Mouse (Mus musculus): Measurements from ENCODE around the gene Palb2.
A peak's percentile ranks its signal among the peaks of the same experiment; 100 is the strongest.

The Palb2 gene

DNA sequence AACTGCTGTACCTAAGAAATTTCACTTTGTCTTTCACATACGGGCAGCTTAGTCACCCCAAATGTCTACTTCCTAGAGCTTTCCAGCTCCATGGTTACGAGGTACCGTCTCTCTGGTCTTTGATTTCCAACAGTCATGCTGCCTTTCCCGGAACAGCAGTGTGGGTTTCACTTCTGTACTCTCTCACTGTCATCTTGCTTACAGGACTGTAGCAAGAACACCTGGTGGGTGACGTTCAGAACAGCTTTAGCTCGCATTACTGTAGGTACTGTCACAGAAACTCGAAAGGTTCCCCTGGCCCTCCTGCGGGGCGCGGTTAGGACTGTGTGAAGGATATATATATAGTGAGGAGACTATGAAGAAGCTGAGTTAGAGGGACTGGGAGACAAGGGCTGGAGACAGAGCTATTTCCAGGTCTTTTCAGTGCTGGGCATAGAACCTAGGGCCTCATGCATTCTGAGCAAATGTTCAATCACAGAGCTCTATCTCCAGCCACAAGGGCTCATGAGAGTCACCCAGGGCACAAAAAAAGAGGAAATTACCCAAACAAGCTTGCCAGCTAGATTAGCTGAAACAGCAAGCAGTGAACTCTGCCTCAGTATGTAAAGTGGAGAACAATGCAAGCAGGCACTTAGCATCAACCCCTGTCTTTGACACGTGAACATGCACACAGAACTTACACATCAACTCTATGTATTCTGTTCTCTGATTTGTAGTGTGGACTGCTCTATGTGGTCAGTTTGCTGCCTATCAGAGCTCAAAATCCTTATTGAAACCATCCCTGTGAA is 45.4 kb downstream of the Palb2 start:
- TF ChIP-seq POU5F1 (IDR thresholded peaks at IDR 0.05; ENCODE audit: borderline replicate concordance, low read length) (no peak), CTCF (conservative IDR thresholded peaks at IDR 0.05; ENCODE audit: low read length) (no peak), NANOG (IDR thresholded peaks at IDR 0.05; ENCODE audit: borderline replicate concordance, low read length) (no peak)
- 0 out of 2 replicates have a peak, but pooled peaks cover 13% of the 10 kb centered on the region for H3K4me1 ChIP-seq (replicated peaks; ENCODE audit: low read depth, low read length)
- H3K36me3 ChIP-seq (ENCODE audit: insufficient read depth, low read length) = peaks cover 93% of the 10 kb centered on the region
- H3K9me3 ChIP-seq (ENCODE audit: low read length) = no peaks in the 10 kb centered on the region
- H3K4me3 ChIP-seq (replicated peaks; ENCODE audit: low read length) = no peak overlapping the region
- H3K27me3 ChIP-seq (ENCODE audit: insufficient read depth, low read length) = no peaks in the 10 kb centered on the region

DNA sequence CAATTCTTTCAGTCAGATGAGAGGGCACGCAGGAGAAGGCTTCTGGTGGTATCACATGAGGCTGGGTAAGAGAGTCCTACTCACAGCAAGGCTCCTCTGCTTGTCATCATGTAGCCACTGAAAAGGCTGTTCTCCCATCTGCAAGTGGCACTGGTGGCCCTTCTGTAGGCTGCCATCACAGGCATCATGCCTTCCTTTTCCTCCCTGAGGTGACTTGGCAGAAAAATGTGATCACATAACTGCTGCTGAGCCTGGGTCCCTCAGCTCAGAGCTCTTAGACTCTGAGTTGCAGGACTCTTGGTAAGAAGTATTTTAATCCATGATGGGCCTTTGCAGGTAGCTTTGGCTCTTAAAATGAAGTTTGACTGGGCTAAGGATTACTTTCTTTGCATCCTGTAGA is 51.7 kb downstream of the Palb2 start:
- no peak overlapping the region for H3K4me3 ChIP-seq (replicated peaks; ENCODE audit: low read length)
- no peaks in the 10 kb centered on the region for H3K9me3 ChIP-seq (ENCODE audit: low read length)
- H3K27me3 ChIP-seq (ENCODE audit: insufficient read depth, low read length) = no peaks in the 10 kb centered on the region
- peaks cover 93% of the 10 kb centered on the region for H3K36me3 ChIP-seq (ENCODE audit: insufficient read depth, low read length)
- TF ChIP-seq NANOG (IDR thresholded peaks at IDR 0.05; ENCODE audit: borderline replicate concordance, low read length) (no peak), CTCF (conservative IDR thresholded peaks at IDR 0.05; ENCODE audit: low read length) (no peak), POU5F1 (IDR thresholded peaks at IDR 0.05; ENCODE audit: borderline replicate concordance, low read length) (no peak)
- H3K4me1 ChIP-seq (replicated peaks; ENCODE audit: low read depth, low read length) = 0 out of 2 replicates have a peak, but pooled peaks cover 5% of the 10 kb centered on the region

DNA sequence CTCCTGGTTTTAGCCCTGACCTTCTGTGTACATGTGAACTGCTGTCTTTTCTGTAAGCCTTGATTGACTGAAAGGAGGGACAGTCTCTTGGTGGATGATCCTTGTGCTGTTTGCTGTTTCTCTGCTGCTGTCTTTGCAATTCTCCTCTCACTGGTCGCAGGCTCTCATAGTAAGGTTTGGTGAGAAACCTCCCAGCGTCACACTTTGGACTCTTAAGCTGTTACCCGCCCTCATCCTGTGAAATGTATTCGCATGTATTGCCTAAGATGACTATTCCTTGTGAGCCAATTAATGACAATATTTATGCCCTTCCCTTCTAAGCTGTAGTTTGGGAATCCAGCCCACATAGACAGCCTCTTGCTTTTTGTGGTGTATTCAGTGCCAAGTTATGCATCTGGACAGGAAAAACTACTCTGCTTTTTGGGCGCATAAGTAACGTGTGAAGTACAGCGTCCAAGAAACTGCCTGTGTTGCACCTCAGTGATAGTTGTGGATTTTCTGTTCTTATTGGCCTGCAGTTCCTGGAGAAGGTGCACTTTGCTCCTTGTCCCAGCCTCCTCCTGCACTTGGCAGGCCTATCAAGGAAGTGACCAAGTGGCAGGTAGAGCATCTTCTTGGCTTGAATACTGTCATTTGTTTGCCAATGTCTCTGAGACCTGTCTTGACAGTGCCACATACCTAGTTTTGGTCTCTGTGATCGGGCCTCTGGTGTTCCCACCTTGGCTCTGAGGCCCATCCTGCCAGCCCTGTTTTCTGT is 52.8 kb downstream of the Palb2 start:
- H3K27me3 ChIP-seq (ENCODE audit: insufficient read depth, low read length) = no peaks in the 10 kb centered on the region

DNA sequence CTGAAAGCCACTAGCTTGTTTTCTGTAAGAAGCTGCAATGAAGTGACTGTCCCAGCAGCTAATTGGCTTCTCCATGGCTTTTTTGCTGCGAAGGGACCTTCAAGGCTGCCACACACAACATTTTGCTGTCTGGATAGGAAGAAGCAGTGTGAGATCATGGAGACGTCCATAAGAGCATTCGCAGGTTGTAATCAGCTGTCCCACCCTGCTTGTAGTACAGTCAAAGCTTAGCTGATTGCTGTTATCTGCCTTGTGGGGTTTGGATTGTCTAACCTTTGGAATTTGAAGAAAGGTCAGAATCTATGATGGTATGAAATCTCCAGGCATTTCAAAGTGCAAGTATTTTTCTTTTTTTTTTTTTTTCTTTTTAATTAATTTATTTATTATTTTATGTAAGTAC is 58.4 kb downstream of the Palb2 start:
- TF ChIP-seq NANOG (IDR thresholded peaks at IDR 0.05; ENCODE audit: borderline replicate concordance, low read length) (no peak), CTCF (conservative IDR thresholded peaks at IDR 0.05; ENCODE audit: low read length) (no peak), POU5F1 (IDR thresholded peaks at IDR 0.05; ENCODE audit: borderline replicate concordance, low read length) (no peak)

More for the DNA sequence above, 52.8 kb downstream of the Palb2 start:
- peaks cover 93% of the 10 kb centered on the region for H3K36me3 ChIP-seq (ENCODE audit: insufficient read depth, low read length)
- H3K4me1 ChIP-seq (replicated peaks; ENCODE audit: low read depth, low read length) = 0 out of 2 replicates have a peak, but pooled peaks cover under 1% of the 10 kb centered on the region
- no peaks in the 10 kb centered on the region for H3K9me3 ChIP-seq (ENCODE audit: low read length)
- H3K4me3 ChIP-seq (replicated peaks; ENCODE audit: low read length) = no peak overlapping the region
- TF ChIP-seq POU5F1 (IDR thresholded peaks at IDR 0.05; ENCODE audit: borderline replicate concordance, low read length) (no peak), NANOG (IDR thresholded peaks at IDR 0.05; ENCODE audit: borderline replicate concordance, low read length) (no peak), CTCF (conservative IDR thresholded peaks at IDR 0.05; ENCODE audit: low read length) (no peak)

DNA sequence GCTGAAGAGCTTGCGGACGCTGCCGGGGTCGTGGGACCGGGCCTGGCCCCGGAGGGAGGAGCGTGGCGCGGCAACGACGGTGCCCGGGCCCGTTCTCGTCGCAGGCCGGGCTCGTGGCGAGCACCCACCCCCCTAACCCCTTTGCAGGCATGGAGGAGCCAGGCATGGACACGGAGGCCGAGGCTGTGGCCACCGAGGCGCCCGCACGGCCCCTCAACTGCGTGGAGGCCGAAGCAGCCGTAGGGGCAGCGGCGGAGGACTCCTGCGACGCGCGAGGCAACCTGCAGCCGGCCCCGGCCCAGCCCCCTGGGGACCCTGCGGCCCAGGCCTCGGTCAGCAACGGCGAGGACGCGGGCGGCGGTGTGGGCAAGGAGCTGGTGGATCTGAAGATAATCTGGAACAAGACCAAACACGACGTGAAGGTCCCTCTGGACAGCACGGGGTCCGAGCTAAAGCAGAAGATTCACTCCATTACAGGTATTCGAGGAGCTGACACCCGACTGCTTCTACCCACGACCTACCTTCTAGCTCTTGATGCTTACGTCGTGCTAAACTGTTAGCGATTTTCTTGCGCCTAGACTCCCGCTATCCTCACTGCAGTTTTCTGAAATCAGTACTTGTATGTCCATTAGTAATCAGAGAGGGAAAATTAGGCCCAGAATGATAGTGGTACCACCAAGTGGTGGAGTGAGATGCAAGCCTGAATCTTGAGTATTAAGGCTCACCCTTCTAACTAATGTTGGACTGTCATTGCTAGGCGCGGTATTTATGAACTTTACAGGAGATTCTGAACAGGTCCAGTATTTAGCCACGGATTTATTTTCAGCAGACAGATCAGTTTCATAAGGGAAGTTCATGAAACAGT is 65.0 kb downstream of the Palb2 start:
- Histone ChIP-seq H3K27me3 (ENCODE audit: insufficient read depth, low read length) (no peaks in the 10 kb centered on the region), H3K4me1 (replicated peaks; ENCODE audit: low read depth, low read length) (peaks cover 50% of the 10 kb centered on the region), H3K36me3 (ENCODE audit: insufficient read depth, low read length) (peaks cover 55% of the 10 kb centered on the region), H3K9me3 (ENCODE audit: low read length) (no peaks in the 10 kb centered on the region), H3K4me3 (replicated peaks; ENCODE audit: low read length) (peak overlapping the region; percentile 100)
- TF ChIP-seq CTCF (conservative IDR thresholded peaks at IDR 0.05; ENCODE audit: low read length) (no peak), NANOG (IDR thresholded peaks at IDR 0.05; ENCODE audit: borderline replicate concordance, low read length) (no peak), POU5F1 (IDR thresholded peaks at IDR 0.05; ENCODE audit: borderline replicate concordance, low read length) (no peak)

More for the DNA sequence above, 58.4 kb downstream of the Palb2 start:
- H3K4me1 ChIP-seq (replicated peaks; ENCODE audit: low read depth, low read length) = peaks cover 14% of the 10 kb centered on the region
- H3K4me3 ChIP-seq (replicated peaks; ENCODE audit: low read length) = no peak overlapping the region
- H3K36me3 ChIP-seq (ENCODE audit: insufficient read depth, low read length) = peaks cover 100% of the 10 kb centered on the region
- H3K9me3 ChIP-seq (ENCODE audit: low read length) = no peaks in the 10 kb centered on the region
- no peaks in the 10 kb centered on the region for H3K27me3 ChIP-seq (ENCODE audit: insufficient read depth, low read length)

DNA sequence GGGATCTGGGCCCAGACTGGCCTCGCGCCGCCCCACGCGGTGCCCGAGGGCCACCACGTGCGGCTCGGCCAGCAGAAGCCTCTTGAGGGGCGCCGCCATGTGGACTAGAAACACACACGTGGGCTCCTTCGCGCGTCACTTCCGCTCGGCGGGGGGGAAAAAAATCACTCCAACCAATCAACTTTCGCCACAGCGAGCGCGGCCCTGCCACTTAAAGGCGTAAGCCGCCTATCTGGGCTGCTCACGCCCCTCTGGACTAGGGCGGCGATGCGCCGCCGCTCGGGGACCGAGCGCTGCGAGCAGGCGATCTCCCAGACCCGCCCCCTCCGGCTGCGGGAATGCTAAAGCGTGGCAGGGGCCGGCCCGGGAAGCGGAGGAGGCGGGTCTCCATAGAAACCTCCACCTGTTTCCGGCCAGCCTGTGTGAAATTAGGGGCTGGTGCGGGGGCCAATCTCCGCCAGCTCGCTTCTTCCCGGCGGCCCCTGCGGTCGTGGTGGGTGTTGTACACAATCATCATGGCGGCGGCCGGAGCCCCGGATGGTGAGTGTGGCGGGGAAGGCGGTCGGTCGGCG is 65.8 kb downstream of the Palb2 start, which contains the start of the genes Ubfd1 and Ears2:
Gene Ubfd1 (plus strand): TSS at position 231 of the 572 bp plus-strand sequence.
Gene Ears2 (minus strand): TSS at position 319 of the 572 bp plus-strand sequence.
- TF ChIP-seq CTCF (conservative IDR thresholded peaks at IDR 0.05; ENCODE audit: low read length) = no peak
- TF ChIP-seq POU5F1 (IDR thresholded peaks at IDR 0.05; ENCODE audit: borderline replicate concordance, low read length) = no peak
- no peak for TF ChIP-seq NANOG (IDR thresholded peaks at IDR 0.05; ENCODE audit: borderline replicate concordance, low read length)
- Histone ChIP-seq H3K4me1 (replicated peaks; ENCODE audit: low read depth, low read length) (peaks cover 50% of the 10 kb centered on the region), H3K4me3 (replicated peaks; ENCODE audit: low read length) (peak within 1 kb of the TSS; percentile 100), H3K36me3 (ENCODE audit: insufficient read depth, low read length) (peaks cover 55% of the 10 kb centered on the region), H3K27me3 (ENCODE audit: insufficient read depth, low read length) (no peaks in the 10 kb centered on the region), H3K9me3 (ENCODE audit: low read length) (no peaks in the 10 kb centered on the region)

DNA sequence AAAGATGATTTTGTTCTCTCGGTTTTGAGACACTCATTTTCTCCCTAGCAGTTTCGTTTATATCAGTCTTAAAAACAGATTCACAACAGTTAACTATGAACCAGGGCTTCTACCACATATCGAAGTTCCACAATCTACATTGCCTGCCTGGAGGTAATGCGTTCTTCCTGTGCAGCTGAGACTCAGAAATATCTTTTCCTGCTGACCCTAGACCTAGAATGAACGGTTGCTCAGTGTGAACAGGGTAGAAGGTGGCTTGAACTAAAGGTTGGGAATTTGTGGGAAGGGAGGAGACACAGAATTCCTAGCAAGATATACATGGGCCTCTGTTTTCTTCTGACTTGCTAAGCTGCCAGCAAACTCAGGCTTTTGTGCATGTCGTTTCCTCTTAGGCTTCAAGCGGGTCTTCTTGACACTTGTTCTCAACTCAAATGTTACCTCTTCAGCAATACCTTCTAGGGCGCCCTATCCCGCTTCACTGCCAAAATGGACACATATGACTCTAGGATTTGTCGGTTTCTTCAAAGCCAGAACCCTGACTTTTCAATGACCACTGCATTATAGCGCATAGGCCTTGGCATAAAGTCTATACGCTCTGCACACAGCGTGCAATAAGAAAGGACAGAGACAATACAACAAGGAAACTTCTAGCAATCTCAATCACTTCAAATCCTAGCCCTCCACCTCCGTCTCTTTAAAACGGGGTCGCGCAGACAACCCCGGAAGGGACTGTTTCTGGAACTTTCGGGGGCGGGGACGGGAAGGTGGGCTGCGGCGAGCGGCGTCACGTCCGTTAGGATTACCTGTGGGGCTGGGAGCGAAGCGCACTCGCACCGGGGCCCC is 66.5 kb downstream of the Palb2 start:
- Histone ChIP-seq H3K27me3 (ENCODE audit: insufficient read depth, low read length) (no peaks in the 10 kb centered on the region), H3K36me3 (ENCODE audit: insufficient read depth, low read length) (peaks cover 54% of the 10 kb centered on the region), H3K9me3 (ENCODE audit: low read length) (no peaks in the 10 kb centered on the region)

More for the DNA sequence above, 66.5 kb downstream of the Palb2 start:
- TF ChIP-seq NANOG (IDR thresholded peaks at IDR 0.05; ENCODE audit: borderline replicate concordance, low read length) (no peak), CTCF (conservative IDR thresholded peaks at IDR 0.05; ENCODE audit: low read length) (no peak), POU5F1 (IDR thresholded peaks at IDR 0.05; ENCODE audit: borderline replicate concordance, low read length) (no peak)
- peak overlapping the region; percentile 100 for H3K4me3 ChIP-seq (replicated peaks; ENCODE audit: low read length)
- peaks cover 50% of the 10 kb centered on the region for H3K4me1 ChIP-seq (replicated peaks; ENCODE audit: low read depth, low read length)

Measured in E14TG2a.4 (cell line).